Mouse (Mus musculus): ENCODE data around the gene 9230104L09Rik. TPM values are rescaled to one million over a fixed set of nuclear protein-coding genes. Genes with fewer than 3 reads are reported as not detected.

9230104L09Rik gene
- polyA plus RNA-seq, 1 experiment from 2014 or later = not detected

DNA sequence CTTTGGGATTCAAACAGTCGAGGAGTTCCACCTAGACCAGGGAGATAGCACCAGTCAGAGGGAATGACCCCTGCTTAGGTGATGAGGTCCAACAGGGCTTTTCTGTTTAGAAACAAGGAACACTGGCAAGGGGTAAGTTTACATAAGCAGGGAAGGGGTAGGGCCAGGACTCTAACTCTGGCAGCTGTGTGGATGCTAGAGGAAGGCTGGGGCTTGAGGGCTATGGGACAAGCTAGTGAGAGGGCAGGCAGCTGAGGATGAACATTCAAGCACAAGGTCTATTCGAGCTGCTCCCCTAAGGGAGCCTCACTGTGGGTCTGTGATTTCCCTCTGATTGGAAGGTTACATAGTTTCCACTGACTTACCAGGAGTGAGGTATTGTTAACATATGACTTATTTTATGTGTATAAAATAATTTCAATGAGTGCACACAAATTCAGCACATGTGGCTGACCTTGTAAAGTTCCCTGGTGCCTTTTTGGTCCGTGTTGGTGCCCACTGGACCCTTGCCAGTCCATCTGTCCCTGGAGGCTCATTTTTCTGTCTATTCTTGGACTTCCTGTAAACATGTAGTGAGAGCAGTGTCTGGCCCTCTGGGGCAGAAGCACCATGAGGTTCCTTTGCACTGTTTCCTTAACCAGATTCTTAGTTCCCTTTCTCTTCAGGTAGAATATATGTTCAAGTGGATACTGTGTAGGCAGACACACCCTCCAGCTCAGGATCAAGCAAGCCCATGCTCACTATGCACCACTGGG lies 12.4 kb upstream of the 9230104L09Rik start:
- Histone ChIP-seq H3K27ac (no peak overlapping the region), H3K4me2 (no peak overlapping the region), H3K4me1 (replicated peaks) (peaks cover 31% of the 10 kb centered on the region), H3K36me3 (peaks cover 4% of the 10 kb centered on the region; the same call in 1 of the 2 replicates), H3K4me3 (replicated peaks) (no peak overlapping the region), H3K9ac (no peak overlapping the region), H3K9me3 (replicated peaks) (no peaks in the 10 kb centered on the region), H3K27me3 (no peaks in the 10 kb centered on the region)
- ATAC-seq (ENCODE audit: low read depth) = no peak
- 19% methylated on average over 3 of the region's 3 CpGs for WGBS (ENCODE audit: insufficient replicate concordance)
- no peak for DNase-seq

- H3K27me3 ChIP-seq = no peaks in the 10 kb centered on the region
- H3K27ac ChIP-seq = peak within 1 kb of the TSS; percentile 76
- under 1% methylated on average over 19 of the region's 19 CpGs for WGBS (ENCODE audit: insufficient replicate concordance)
- peaks cover 31% of the 10 kb centered on the region for H3K4me1 ChIP-seq (replicated peaks)
- H3K9me3 ChIP-seq (replicated peaks) = no peaks in the 10 kb centered on the region
- ATAC-seq (ENCODE audit: low read depth) (peak; percentile 97), DNase-seq (peak; percentile 82)
- H3K36me3 ChIP-seq = peaks cover 11% of the 10 kb centered on the region; the same call in 1 of the 2 replicates
- peak within 1 kb of the TSS; percentile 83 for H3K4me2 ChIP-seq
- peak within 1 kb of the TSS; percentile 77 for H3K9ac ChIP-seq
- H3K4me3 ChIP-seq (replicated peaks) = peak within 1 kb of the TSS; percentile 80
These were observed 10.5 kb upstream of the 9230104L09Rik start, which contains the start of gene Cst3 for GRCm38 (mm10) chr2:148875335-148875811. Gene Cst3, minus strand, starts transcription at chr2:148875692.

- ATAC-seq (ENCODE audit: low read depth) (peak; percentile 80), DNase-seq (no peak)
- H3K4me1 ChIP-seq (replicated peaks) = peaks cover 31% of the 10 kb centered on the region
- peaks cover 11% of the 10 kb centered on the region; the same call in 1 of the 2 replicates for H3K36me3 ChIP-seq
- no peaks in the 10 kb centered on the region for H3K9me3 ChIP-seq (replicated peaks)
- under 1% methylated on average over 34 of the region's 34 CpGs for WGBS (ENCODE audit: insufficient replicate concordance)
- peak overlapping the region; percentile 80 for H3K4me3 ChIP-seq (replicated peaks)
- H3K27me3 ChIP-seq = no peaks in the 10 kb centered on the region
- peak overlapping the region; percentile 83 for H3K4me2 ChIP-seq
- H3K9ac ChIP-seq = peak overlapping the region; percentile 77
- H3K27ac ChIP-seq = peak overlapping the region; percentile 76
These were observed 9.9 kb upstream of the 9230104L09Rik start for GRCm38 (mm10) chr2:148874617-148875334.

DNA sequence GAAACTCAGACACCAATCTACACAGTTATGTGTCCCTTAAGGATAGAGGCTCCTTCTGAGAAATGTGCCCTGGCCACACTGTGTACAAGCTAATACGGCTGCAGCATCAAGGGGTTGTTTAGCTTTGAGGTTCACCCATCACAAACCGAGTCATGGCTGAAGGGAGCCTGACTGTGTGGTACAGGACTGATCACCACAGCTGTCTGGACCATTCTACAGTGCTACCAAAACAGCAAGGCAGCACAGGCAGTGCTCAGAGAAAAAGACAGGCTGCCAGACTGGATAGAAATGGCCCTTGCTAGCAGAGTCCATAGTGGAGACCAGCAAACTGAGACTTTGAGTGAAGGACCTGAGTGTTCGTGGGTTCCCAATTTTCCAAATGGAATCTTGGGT lies 9.4 kb upstream of the 9230104L09Rik start:
- Histone ChIP-seq H3K4me1 (replicated peaks) (peaks cover 31% of the 10 kb centered on the region), H3K4me2 (peak overlapping the region; percentile 83), H3K4me3 (replicated peaks) (peak overlapping the region; percentile 80), H3K9me3 (replicated peaks) (no peaks in the 10 kb centered on the region), H3K9ac (peak overlapping the region; percentile 77), H3K27ac (peak overlapping the region; percentile 76; the same call in 1 of the 2 replicates), H3K36me3 (peaks cover 11% of the 10 kb centered on the region; the same call in 1 of the 2 replicates), H3K27me3 (no peaks in the 10 kb centered on the region)
- 23% methylated on average over 3 of the region's 3 CpGs for WGBS (ENCODE audit: insufficient replicate concordance)
- no peak for DNase-seq
- no peak for ATAC-seq (ENCODE audit: low read depth)

DNA sequence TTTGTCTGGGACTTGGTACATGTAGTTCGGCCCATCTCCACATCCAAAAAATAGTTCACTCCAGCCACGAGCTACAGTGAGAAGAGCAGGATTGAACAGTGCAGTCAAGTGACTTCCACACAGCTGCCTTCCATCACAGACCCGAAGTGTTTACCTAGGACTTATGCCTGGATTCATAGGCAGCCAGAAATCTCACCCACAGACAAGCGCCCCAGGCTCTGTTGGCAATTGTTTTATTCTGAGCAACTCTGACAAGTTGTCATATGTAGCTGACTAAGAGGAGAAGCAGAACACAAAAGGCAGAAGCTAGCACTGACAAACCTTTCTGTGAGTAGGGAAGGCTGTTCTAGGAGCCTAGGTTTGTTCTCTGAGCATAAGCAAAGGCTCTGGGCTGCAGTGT lies 8.0 kb upstream of the 9230104L09Rik start:
- no peaks in the 10 kb centered on the region for H3K27me3 ChIP-seq
- no peak overlapping the region for H3K9ac ChIP-seq
- H3K36me3 ChIP-seq = peaks cover 11% of the 10 kb centered on the region; the same call in 1 of the 2 replicates
- ATAC-seq (ENCODE audit: low read depth) (no peak), DNase-seq (no peak)
- WGBS (ENCODE audit: insufficient replicate concordance) = 63% methylated on average over 4 of the region's 4 CpGs
- H3K4me3 ChIP-seq (replicated peaks) = 0 out of 2 replicates have a peak overlapping the region, but pooled peaks have one; percentile 2
- H3K9me3 ChIP-seq (replicated peaks) = no peaks in the 10 kb centered on the region
- H3K27ac ChIP-seq = no peak overlapping the region
- H3K4me1 ChIP-seq (replicated peaks) = peaks cover 31% of the 10 kb centered on the region
- H3K4me2 ChIP-seq = peak overlapping the region; percentile 83; the same call in 1 of the 2 replicates

GRCm38 (mm10) chr2:148870526-148870925 lies 5.7 kb upstream of the 9230104L09Rik start:
- ATAC-seq (ENCODE audit: low read depth) = no peak

DNA sequence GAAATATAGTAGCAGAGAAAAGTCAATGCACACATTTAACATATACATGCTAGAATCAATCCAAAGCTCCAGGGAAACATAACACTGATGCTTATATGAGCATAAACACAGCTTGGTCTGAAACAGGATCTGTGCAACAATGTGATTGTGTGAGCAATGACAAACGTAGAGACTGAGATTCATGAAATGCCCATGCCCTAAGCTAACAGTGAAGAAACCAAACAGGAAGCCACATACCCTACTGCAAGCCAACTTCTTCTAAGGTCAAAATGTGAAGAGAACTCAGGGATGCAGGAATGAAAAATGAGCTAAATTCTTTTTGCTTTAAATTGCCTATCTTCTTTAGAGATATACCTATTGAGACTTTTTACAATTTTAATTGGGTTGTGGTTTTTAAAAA lies 4.1 kb upstream of the 9230104L09Rik start:
- H3K9me3 ChIP-seq (replicated peaks) = no peaks in the 10 kb centered on the region
- no peak overlapping the region for H3K27ac ChIP-seq
- peaks cover 12% of the 10 kb centered on the region for H3K4me1 ChIP-seq (replicated peaks)
- H3K27me3 ChIP-seq = no peaks in the 10 kb centered on the region
- peaks cover 11% of the 10 kb centered on the region; the same call in 1 of the 2 replicates for H3K36me3 ChIP-seq
- ATAC-seq (ENCODE audit: low read depth) = no peak
- no peak overlapping the region for H3K9ac ChIP-seq
- no peak overlapping the region for H3K4me3 ChIP-seq (replicated peaks)
- H3K4me2 ChIP-seq = no peak overlapping the region
- no peak for DNase-seq
- 17% methylated on average over 1 of the region's 1 CpGs for WGBS (ENCODE audit: insufficient replicate concordance)

More at GRCm38 (mm10) chr2:148870526-148870925, 5.7 kb upstream of the 9230104L09Rik start:
- no peak overlapping the region for H3K4me2 ChIP-seq
- H3K27me3 ChIP-seq = no peaks in the 10 kb centered on the region
- H3K36me3 ChIP-seq = peaks cover 11% of the 10 kb centered on the region; the same call in 1 of the 2 replicates
- WGBS (ENCODE audit: insufficient replicate concordance) = 63% methylated on average over 3 of the region's 3 CpGs
- no peak overlapping the region for H3K27ac ChIP-seq
- peaks cover 20% of the 10 kb centered on the region for H3K4me1 ChIP-seq (replicated peaks)
- H3K4me3 ChIP-seq (replicated peaks) = no peak overlapping the region
- no peak for DNase-seq
- H3K9me3 ChIP-seq (replicated peaks) = no peaks in the 10 kb centered on the region
- H3K9ac ChIP-seq = no peak overlapping the region

GRCm38 (mm10) chr2:148861693-148862092 lies 3.1 kb downstream of the 9230104L09Rik start:
- no peak overlapping the region for H3K9ac ChIP-seq
- no peaks in the 10 kb centered on the region for H3K9me3 ChIP-seq (replicated peaks)
- no peak overlapping the region for H3K27ac ChIP-seq
- DNase-seq = no peak
- H3K4me1 ChIP-seq (replicated peaks) = no peaks in the 10 kb centered on the region
- H3K4me3 ChIP-seq (replicated peaks) = no peak overlapping the region
- H3K27me3 ChIP-seq = no peaks in the 10 kb centered on the region
- no peak for ATAC-seq (ENCODE audit: low read depth)
- no peaks in the 10 kb centered on the region for H3K36me3 ChIP-seq
- no peak overlapping the region for H3K4me2 ChIP-seq

- H3K4me2 ChIP-seq = no peak overlapping the region
- H3K9me3 ChIP-seq (replicated peaks) = no peaks in the 10 kb centered on the region
- H3K36me3 ChIP-seq = no peaks in the 10 kb centered on the region
- H3K27ac ChIP-seq = no peak overlapping the region
- ATAC-seq (ENCODE audit: low read depth) = no peak
- H3K4me3 ChIP-seq (replicated peaks) = no peak overlapping the region
- no peak for DNase-seq
- 66% methylated on average over 4 of the region's 4 CpGs for WGBS (ENCODE audit: insufficient replicate concordance)
- no peak overlapping the region for H3K9ac ChIP-seq
- no peaks in the 10 kb centered on the region for H3K27me3 ChIP-seq
- H3K4me1 ChIP-seq (replicated peaks) = no peaks in the 10 kb centered on the region
These were observed 3.8 kb downstream of the 9230104L09Rik start for GRCm38 (mm10) chr2:148860993-148861392.

- no peaks in the 10 kb centered on the region for H3K4me1 ChIP-seq (replicated peaks)
- H3K9me3 ChIP-seq (replicated peaks) = no peaks in the 10 kb centered on the region
- 63% methylated on average over 4 of the region's 4 CpGs for WGBS (ENCODE audit: insufficient replicate concordance)
- no peak overlapping the region for H3K27ac ChIP-seq
- ATAC-seq (ENCODE audit: low read depth) = no peak
- H3K27me3 ChIP-seq = no peaks in the 10 kb centered on the region
- DNase-seq = no peak
- no peak overlapping the region for H3K4me2 ChIP-seq
- no peaks in the 10 kb centered on the region for H3K36me3 ChIP-seq
- no peak overlapping the region for H3K4me3 ChIP-seq (replicated peaks)
- H3K9ac ChIP-seq = no peak overlapping the region
These were observed 7.3 kb downstream of the 9230104L09Rik start for GRCm38 (mm10) chr2:148857506-148857905.

DNA sequence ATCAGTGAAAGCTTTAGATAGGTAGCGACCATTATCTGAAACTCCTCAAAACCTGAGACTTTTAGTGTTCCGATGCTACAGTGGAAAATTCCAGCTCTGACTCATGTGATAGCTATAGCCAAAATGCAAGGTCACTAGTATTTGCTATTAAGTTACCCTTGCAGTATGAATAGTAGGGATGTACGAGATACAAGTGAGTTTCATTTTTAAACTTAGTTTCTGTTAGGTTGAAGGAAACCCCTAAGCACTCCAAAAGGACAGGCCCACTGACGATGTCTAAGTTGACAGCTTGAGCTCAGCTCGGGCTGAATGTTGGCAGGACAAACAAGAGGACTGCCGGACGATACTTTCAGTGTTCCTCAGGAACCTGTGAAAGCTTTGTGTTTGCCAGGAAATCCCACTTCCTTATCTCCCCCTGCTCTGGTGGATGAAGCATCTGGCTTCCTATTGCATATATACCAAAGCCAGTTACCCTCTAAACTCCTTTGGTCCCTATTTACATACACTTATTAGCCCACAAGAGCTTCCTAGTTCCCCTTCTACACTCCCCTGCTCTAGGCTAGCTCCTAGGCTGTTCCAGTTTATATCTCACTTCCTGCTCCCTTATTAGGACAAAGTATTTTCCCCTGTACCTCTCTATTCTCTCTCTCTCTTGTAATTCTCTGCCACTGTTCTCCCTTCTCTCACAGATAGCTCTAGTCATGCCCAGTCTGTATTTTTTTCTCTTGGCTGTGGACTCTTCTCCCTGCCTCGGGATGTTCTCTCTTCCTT lies 8.0 kb downstream of the 9230104L09Rik start:
- Histone ChIP-seq H3K4me3 (replicated peaks) (no peak overlapping the region), H3K9me3 (replicated peaks) (no peaks in the 10 kb centered on the region), H3K27ac (no peak overlapping the region), H3K4me1 (replicated peaks) (no peaks in the 10 kb centered on the region), H3K36me3 (no peaks in the 10 kb centered on the region), H3K27me3 (no peaks in the 10 kb centered on the region), H3K4me2 (0 out of 2 replicates have a peak overlapping the region, but pooled peaks have one; percentile 6), H3K9ac (no peak overlapping the region)
- no peak for ATAC-seq (ENCODE audit: low read depth)
- WGBS (ENCODE audit: insufficient replicate concordance) = 27% methylated on average over 8 of the region's 8 CpGs
- DNase-seq = no peak

All from liver, embryonic 13.5 days (tissue).